Mouse (Mus musculus): Measurements from ENCODE around the gene Me1.

DNA sequence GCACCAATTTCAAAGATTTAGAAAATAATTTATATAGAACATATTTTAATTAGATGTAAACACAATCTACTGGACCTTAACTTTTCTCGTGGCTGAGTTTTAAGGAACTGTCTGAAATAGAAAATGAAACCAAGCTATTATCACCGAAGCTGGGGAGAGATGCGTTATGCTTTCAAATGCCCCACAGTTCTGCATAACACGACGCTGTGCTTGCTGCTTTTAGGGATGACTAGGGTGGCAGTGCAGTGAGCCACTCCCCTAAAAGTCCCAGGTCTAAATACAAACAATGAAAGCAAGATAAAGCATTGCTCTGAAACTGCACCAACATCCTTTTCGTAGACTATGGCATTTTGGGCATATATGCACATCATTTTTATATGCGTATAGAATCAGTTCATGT, 64.6 kb downstream of the Me1 start:
- TF ChIP-seq CTCF (IDR thresholded peaks at IDR 0.05; ENCODE audit: borderline replicate concordance, insufficient read depth, low read length) (no peak), POLR2A (IDR thresholded peaks at IDR 0.05; ENCODE audit: low read depth, low read length) (no peak)
